ENCODE assay signal across 12 mouse cellular contexts in the genomic region with DNA sequence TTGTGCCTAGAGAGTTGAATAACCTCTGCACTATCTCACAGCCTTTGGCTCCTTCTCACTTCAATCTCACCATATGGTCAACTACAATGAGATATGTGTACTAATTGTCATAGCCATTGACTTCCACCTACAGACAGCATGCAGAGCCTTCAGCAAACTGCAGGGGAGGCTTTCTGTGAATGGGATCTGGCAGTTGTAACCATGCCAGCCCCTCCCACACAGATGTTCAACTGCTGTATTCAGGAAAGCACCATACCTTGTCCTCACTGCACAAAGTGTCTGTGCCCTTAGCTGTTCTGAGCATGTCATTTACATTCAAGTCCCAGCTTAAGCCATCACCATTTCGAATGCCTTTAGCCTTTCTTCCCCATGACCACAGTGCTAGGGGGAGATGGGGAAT.
"Had no signal": no experiment of that assay in that cellular context is flagged by ENCODE, and none has a peak within 500 bp of the region (broad histone marks: within the 10 kb centered on the region; RNA-seq: fewer than 3 reads in every experiment).

No protein-coding gene starts in this region.

- H3K9ac ChIP-seq: liver, embryonic 14.5 days; midbrain, embryonic 13.5 days had no signal

- H3K4me3 ChIP-seq: midbrain, embryonic 13.5 days had no signal

- H3K27ac ChIP-seq: kidney, postnatal 0 days; liver, embryonic 14.5 days; midbrain, embryonic 13.5 days had no signal

- H3K36me3 ChIP-seq: midbrain, embryonic 13.5 days had no signal

- H3K4me2 ChIP-seq: midbrain, embryonic 13.5 days had no signal

- H3K4me1 ChIP-seq: midbrain, embryonic 13.5 days had no signal

- ATAC-seq: lung, postnatal 0 days; midbrain, embryonic 13.5 days had no signal

- H3K9me3 ChIP-seq: midbrain, embryonic 13.5 days had no signal

- H3K27me3 ChIP-seq: midbrain, embryonic 13.5 days had no signal

- DNase-seq: kidney, adult 11 months; kidney, adult 9 months; kidney, postnatal 36 days; lung, adult 2 months; lung, postnatal 36 days; spleen, adult 18-20 months; thymus, adult 18-20 months; thymus, postnatal 14 days had no signal
